Mouse (Mus musculus) fibroblast of lung, adult 2 months (primary cell): ENCODE data around the gene Olfr329-ps.
"Not testable (repeated sequence)": the region's sequence is repeated elsewhere in the genome, so short reads cannot be mapped to it uniquely, and the experiment has no call there.

Source experiments
- DNase-seq: peaks from one replicate; pipeline ENCODE4 v3.0.0-alpha.2; 2011; ENCODE audit warnings: low read depth

Olfr329-ps gene

GRCm38 (mm10) chr11:58546322-58546721 lies at the start of gene Olfr329-ps:
Gene Olfr329-ps (minus strand): TSS chr11:58546422.
- DNase-seq: no peak

- no peak for DNase-seq
Observed at GRCm38 (mm10) chr11:58594814-58595213, 48.6 kb upstream of the Olfr329-ps start, which contains the start of gene Olfr324. Gene Olfr324 (plus strand): TSS chr11:58595114.

- no peak for DNase-seq
Observed at GRCm38 (mm10) chr11:58588620-58589250, 42.5 kb upstream of the Olfr329-ps start.

GRCm38 (mm10) chr11:58587898-58588348 lies 41.7 kb upstream of the Olfr329-ps start:
- DNase-seq: no peak

GRCm38 (mm10) chr11:58578636-58579035 lies 32.4 kb upstream of the Olfr329-ps start:
- no peak for DNase-seq

- no peak for DNase-seq
Observed at GRCm38 (mm10) chr11:58577430-58577829, 31.2 kb upstream of the Olfr329-ps start, which contains the start of gene Olfr325. Gene Olfr325 (plus strand): TSS chr11:58577730.

- no peak for DNase-seq
Observed at GRCm38 (mm10) chr11:58570405-58570804, 24.2 kb upstream of the Olfr329-ps start, which contains the start of gene Olfr224. Gene Olfr224 (minus strand): TSS chr11:58570553.

- DNase-seq: no peak
Observed at GRCm38 (mm10) chr11:58555536-58555935, 9.3 kb upstream of the Olfr329-ps start, which contains the start of gene Olfr328. Gene Olfr328 (minus strand): TSS chr11:58555636.

GRCm38 (mm10) chr11:58534736-58535135 lies 11.5 kb downstream of the Olfr329-ps start, which contains the start of gene Olfr330:
Gene Olfr330 (minus strand): TSS chr11:58534836.
- not testable (repeated sequence) for DNase-seq

GRCm38 (mm10) chr11:58519756-58520155 lies 26.5 kb downstream of the Olfr329-ps start:
- not testable (repeated sequence) for DNase-seq

- not testable (repeated sequence) for DNase-seq
Observed at GRCm38 (mm10) chr11:58518916-58519315, 27.3 kb downstream of the Olfr329-ps start.

- DNase-seq: not testable (repeated sequence)
Observed at GRCm38 (mm10) chr11:58509058-58509457, 37.2 kb downstream of the Olfr329-ps start.

GRCm38 (mm10) chr11:58502472-58502871 lies 43.8 kb downstream of the Olfr329-ps start, which contains the start of gene Olfr331:
Gene Olfr331 (minus strand): TSS chr11:58502572.
- DNase-seq: not testable (repeated sequence)

GRCm38 (mm10) chr11:58499290-58499689 lies 46.9 kb downstream of the Olfr329-ps start:
- no peak for DNase-seq

- DNase-seq: no peak
Observed at GRCm38 (mm10) chr11:58498761-58499160, 47.5 kb downstream of the Olfr329-ps start.

- no peak for DNase-seq
Observed at GRCm38 (mm10) chr11:58492455-58492854, 53.8 kb downstream of the Olfr329-ps start, which contains the start of gene Olfr332. Gene Olfr332 (minus strand): TSS chr11:58492555.
